Mouse (Mus musculus) frontal cortex, postnatal 25 days (tissue): ENCODE results near the gene Col6a2.

Experiments
- DNase-seq, 2 experiments: peaks; one replicate each; pipeline ENCODE4 v3.0.0; 2022; ENCODE audit warnings: low spot score in 2 of 2

Gene Col6a2

DNA sequence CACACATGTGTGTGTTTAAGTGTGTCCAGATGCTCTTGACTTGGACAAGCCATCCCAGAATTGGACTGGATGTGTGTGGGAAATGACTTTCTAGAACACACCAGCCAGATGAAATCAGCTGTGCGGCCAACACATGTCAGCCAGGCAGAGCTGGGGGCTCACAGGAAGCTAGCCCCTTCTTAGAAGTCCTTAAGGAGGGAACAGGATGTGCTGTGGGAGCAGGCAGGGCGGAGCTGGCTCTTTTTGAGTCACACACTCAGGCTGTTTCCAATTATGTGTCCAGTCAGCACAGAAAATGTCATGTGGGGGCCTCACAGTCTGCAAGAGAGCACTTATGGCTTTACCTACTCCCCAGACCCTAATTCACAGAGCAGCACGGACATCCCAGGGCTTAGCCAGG, 12.6 kb upstream of the Col6a2 start:
- DNase-seq, result no peak

DNA sequence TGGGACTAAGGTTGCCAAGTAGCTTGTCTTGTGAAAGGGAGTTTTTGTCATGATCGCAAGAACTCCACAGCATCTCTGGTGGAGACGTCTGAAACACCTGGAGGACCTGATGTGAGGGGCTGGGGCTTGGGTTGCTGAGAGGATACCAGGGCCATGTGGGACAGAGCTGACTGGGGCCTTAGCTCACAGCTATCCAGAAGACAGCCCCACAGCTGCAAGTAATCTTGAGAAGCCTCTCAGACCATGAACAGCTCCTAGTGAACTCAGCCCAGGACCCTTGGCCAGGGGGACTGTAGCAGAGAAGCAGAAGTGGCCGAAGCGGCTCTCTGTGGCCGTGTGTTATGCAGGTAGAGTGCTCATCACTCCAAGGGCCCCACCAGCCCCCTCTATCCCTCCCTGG, 11.2 kb upstream of the Col6a2 start:
- no peak for DNase-seq

DNA sequence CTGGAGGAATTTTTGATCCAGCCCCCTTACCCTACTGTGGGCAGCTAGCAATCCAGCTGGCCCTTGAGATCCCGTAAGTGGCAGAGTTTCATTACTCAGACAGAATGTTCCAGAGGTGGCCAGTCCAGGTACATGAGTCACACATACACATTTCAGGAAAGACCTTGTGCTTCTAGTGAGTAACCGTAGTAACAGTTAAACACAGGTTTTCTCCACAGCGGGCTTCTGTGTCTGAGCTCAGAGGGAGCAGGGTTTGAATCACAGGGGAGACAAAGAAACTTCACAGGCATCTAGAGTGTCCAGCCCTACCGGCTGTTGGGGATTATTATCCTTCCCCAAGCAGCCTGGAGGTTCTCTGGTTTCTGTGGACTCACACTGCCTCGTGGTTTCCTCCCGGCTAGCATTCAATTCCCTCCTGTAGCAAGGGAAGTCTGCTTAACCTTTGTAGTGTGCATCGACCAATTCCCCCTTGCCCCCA, 10.7 kb upstream of the Col6a2 start:
- DNase-seq, result no peak

DNA sequence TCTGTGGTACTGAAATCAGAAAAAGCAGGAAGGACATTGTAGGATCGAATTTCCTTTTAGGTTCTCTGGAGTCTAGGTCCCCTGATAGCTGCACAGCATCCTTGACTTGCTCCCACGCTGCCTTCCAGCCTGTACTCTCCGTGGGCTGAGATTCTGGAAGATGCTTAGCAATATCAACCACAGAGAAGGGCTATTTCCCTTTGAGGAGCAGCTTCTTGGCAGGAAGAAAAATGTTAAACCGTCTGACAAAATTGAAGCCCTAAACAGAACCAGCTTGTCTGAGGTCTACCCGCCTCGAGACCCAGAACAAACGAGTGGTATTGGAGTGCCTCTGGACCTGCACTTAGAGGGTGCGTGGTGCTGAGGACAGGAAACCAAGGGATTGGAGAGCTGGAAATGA, 9.2 kb upstream of the Col6a2 start:
- no peak for DNase-seq

DNA sequence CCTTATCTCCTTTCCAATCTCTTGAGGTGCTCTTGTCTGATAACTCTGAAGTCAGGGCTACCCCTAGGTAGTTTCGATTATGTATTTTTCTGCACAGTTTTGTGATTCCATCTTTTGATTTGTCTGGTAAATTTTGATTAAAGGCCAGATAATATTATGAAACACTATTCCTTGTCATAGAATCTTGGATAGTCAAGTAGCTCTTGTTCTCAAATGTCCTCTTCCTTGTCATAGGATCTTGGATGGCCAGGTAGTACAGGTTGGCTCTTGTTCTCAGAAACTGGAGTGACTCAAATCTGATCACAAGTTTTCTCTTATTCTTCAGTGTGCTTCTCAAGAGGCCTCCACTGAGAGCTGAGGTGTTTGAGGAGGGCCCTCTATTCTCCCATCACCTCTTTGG, 7.2 kb upstream of the Col6a2 start:
- no peak for DNase-seq

DNA sequence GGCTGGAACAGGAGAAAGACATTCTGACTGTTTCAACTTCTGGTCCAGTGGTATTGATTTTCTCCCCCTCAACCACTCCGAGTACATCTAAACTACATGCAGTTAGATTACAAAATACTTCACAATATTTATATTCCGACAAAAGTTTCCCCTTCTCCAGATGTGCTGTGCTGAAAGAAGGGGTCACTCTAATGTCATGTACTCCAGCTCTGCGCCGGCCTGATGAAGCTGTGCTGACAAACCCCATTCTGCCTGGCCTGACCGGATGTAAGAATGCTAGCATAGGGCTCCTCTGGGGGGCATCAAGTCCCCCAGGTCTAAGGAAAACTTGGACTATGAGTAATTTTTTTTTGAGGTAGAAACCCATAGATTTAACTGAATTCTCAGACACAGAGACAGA, 4.3 kb upstream of the Col6a2 start:
- no peak for DNase-seq

DNA sequence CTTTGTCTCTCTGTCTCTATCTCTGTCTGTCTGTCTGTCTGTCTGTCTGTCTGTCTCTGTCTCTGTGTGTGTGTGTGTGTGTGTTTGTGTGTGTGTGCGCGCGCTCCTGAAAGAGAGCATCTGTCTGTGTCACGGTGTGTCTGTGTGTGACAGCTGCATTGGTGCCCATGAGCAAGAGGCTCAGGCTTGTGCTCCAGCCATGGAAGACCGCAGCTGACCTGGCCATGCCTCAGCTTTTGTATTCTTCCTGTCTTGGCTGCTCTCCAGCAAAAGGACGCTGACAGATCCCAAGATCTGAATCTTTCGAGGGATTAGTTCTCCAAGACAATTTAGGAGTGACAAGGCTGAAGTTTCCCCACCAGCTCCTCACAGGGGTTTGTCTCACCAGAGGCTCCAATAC, 1.5 kb upstream of the Col6a2 start:
- DNase-seq, result no peak

DNA sequence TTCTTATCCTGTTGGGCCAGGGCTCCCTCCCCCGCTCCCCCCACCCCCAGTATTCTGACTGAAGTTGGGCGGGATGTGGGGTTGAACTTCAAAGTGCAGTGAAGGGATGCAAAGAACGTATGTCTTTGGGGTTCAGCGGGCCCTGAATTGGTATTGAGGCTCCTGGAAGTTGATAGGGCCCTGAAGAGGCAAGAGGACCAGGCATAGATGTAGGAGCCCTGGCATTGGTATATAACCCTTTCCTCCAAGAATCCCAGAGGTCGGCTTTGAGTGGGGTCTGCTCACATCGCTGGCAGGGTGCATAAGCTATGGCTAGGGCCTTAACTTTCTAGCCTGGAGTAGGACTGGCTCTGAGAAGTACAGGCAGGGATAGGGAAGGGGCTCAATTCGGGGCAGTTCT, 304 bp upstream of the Col6a2 start:
- DNase-seq, result no peak

DNA sequence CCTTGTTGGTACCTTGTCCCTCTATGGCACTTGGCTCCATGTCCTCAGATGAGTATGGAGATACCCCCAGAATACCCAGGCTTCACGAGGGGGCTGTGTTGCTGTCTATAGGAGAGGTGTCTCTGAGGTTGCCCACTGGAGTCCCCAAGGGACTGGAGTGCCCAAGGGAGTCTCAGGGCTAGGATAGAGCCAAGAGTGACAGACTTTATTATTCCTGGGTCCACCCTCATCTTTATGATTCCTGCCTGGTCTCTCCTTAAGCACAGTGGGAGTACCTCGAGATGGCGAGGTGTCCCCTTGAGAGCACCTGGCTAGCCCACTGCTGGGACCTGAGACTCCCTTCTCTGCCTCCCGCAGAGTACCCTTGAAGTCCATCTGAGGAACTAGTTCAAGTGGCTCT, 1.0 kb downstream of the Col6a2 start:
- DNase-seq, result no peak

DNA sequence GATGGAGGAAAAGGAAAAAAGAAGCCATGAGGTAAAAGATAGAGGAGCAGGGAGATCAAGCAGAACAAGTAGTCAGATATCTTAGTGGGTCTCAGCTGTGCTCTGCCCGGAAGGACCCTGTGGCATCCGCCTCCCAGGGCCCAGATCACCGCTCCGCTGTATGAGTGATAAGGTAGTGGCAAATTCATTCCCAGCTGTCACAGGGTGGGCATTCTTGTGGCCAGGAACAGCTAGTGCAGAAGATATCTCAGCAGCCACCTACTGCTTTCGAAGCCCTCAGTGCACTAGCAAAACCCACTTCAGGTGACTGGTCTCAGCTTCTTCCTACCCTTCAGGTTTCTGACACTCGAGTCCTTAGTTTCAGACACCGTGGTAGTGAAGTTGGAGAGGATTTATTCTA, 11.0 kb downstream of the Col6a2 start:
- DNase-seq, result no peak

DNA sequence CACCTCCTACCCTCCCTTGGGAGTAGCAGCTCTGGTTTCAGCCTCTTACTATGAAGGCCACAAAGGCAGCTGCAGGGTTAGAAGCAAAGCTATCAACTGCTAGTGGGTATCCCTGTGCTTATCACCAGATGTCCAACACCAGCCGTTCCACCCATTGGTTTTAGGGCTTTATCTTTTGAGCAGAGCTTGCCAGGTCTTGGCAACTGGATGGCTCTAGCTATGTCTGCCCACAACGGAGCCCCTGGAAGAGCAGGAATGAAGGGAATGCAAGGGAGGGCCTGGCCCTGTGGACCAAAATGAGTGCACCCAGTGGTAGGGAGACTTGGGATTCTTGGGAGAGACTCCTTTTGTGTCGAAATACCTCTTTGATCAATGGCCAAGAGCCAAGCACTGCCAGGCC, 20.7 kb downstream of the Col6a2 start:
- DNase-seq, result no peak

DNA sequence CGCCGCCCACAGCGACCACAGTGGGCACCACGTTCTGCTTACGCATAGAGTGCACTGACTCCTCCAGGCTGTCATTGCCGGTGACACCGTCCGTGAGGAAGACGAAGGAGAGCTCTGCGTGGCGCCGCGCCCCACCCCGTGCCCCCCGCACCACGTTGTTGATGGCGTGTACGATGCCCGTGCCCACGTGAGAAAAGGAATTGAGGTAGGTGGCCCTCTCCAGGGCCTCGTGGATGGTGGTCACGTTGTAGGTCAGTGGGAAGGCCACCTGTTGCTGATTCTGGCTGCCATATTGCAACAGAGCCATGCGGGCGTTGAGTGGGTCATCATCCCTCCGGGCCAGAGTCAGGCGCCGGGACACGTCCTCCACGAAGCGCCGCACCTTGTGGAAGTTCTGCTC, 27.1 kb downstream of the Col6a2 start:
- DNase-seq, result no peak

DNA sequence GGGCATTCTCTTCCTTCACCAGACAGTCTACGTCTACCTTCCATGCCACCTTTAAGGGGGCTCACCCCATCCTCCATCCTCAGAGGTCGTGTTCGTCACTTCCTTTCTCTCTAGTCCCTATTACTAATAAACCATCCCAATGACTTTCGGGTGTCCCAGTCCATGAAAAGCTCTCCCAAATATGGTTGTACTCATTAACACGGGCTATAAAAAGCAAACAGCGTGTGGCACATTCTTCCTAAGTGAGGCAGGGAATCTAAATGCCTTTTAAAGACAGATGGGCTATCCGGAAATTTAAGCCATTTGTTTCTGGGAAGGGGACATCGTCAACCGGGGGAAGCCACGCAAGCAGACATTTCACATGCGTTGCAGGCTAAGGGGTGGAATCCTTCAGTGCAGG, 33.2 kb downstream of the Col6a2 start:
- DNase-seq, result no peak

DNA sequence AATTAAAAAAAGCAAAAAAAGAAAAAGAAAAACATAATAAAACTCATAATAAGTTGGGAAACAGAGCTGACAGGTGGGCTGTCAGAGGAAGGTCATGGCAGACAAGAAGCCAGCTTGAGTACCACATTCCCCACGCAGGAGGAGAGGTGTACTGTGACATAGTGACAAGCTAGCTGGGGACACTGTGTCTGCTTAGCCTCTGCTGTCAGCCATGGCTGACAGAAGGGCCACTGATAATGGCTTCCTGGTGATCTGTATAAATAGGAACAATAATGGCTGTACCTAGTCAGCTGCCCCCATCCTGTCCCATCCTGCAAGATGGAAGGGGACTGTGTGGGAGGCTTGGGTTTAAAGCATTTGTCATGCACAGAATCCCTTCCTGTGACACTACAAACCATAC, 37.2 kb downstream of the Col6a2 start:
- no peak for DNase-seq

DNA sequence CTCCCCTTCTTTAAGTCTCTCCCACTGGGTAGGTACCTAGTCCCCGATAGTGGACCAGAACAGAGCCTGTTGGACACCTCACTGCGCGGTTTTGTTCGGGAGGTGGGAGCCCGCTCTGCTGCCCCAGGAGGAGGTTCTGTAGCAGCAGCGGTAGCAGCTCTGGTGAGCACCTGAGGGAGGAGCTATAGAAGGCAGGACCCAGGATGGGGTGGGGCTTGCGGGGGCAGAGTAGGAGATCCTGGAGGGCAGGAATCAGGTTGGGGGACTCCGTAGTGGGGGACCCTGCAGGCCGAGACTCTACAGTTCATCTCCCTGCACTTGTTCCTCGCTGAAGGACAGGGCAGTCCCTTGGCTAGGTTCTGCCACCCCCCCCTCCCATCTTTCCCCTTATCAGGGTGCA, 39.3 kb downstream of the Col6a2 start:
- no peak for DNase-seq

DNA sequence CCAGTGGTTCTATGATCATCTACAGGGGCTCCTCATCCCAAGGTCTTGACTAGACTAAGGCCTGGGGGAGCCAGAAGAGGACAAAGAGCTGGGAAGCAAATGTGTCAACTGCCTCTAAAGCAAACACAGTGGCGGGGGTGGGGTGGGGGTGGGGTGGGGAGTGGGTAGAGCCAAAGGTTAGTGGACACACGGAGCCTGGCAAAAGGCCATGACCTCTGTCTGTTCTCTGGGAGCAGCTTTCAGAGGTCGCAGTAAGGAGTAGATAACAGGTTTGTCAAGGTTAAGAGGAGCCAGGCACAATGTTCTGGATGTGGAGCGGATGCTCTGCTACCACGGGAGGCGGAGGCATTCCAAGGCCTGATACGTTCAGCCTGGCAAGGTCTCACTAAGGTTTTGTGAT, 46.5 kb downstream of the Col6a2 start:
- DNase-seq, result no peak

DNA sequence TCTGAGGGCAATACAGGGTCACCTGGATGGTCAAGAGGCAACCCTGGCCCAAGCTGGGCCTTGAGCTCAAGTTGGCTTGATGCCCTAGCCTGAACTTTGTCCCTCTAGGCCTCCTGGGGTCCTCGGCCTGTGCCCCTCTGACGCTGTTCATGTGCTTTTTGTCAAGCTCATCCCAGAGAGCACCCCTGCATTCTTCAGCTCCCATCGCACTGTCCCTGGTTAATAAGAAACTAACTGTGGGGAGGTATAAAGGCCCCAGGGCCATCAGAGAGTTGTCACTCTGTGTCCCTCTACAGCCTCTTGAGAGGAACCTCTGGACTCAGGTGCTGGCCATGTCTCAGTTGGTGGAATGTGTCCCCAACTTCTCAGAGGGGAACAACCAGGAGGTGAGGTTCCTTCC, 48.1 kb downstream of the Col6a2 start, which contains the start of gene Ftcd:
Gene Ftcd (plus strand): TSS at position 275 of the 400 bp plus-strand sequence.
- no peak for DNase-seq

DNA sequence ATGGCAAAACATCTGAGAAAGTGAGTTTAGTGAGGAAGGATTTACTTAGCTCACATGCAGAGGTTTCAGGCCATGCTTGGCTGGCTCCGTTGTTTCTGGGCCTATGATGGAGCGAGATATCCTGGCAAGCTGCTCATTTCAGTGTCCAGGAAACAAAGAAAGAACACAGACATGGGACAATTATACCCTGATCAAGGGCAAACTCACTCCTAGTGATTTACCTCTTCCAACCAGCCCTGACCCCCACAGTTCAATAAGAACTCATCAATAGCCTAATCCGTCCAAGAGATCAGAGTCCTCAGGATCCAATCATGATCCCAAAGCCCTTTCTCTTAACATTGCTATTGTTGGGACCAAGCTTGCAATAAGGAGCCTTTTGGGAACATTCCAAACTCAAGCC, 51.3 kb downstream of the Col6a2 start:
- DNase-seq, result no peak

DNA sequence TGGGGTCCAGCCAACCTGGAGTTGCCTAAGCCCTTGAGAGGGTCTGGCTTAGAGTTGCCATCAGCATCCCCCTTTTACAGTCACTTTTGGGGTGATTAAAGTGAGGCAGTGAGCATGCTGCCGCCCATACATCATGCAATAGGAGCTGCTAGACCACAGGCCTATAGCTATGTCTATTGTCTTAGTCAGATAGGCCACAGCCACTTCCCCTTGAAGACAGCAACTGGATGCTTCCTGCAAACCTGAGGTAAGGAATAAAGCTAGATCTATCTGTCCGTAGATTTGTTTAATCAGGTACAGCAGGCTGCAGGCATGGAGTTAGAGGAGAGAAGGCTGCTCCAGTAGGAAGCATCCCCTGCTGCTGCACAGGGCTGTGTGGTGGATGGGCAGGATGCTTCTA, 52.4 kb downstream of the Col6a2 start:
- DNase-seq, result no peak

DNA sequence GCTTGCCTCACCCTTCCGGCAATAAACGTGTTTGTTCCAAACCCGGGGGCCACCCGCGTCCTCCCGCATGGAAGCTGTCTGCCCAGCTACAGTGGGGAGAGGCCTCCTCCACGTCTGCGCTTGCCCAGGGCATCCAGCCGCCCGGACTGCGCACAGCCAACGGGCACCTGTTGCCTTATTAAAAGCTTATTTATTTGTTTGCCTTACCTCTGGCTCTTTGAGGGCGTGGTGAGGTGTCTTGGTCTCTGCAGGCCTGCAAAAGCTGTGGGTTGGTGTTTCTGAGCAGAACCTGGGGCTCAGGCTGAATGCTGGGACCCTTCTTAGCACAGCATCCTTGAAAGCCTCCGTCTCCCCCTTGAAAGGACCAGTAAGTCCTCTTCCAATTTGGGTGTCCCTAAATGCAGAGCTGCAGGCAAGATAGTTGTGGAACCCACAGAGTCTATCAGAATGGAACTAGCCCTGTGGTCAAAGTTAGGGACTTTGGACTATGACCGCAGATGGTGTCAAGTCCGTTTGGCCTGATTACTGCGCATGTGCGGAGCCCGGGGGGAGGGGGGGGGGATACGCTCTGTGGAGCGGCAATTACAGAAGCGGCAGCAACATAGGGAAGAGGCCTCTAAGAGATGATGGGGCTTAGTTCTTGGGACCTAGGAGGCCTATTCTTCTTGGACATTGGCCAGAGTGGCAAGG, 53.3 kb downstream of the Col6a2 start:
- DNase-seq, result no peak

DNA sequence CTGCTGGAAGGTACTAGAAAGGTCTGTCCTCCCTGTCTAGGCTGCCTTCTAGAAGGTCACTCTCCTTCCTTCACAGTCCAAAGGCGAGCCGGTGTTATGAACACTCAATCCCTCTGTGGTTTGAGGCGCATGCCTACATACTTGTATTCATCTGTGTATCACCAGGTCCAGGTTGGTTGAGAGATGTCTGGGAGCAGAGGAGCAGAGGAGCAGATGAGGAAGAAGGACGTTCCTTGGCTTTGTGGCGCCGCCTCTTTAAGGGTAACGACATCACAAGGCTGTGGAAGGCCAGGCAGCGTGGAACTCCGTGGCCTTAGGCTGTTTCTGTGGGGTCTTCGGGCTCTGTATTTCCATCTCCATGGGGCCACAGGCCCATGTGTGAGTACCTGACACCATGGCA, 61.5 kb downstream of the Col6a2 start, which contains the start of gene Spatc1l:
Gene Spatc1l (plus strand): TSS at position 301 of the 400 bp plus-strand sequence.
- DNase-seq, result no peak

DNA sequence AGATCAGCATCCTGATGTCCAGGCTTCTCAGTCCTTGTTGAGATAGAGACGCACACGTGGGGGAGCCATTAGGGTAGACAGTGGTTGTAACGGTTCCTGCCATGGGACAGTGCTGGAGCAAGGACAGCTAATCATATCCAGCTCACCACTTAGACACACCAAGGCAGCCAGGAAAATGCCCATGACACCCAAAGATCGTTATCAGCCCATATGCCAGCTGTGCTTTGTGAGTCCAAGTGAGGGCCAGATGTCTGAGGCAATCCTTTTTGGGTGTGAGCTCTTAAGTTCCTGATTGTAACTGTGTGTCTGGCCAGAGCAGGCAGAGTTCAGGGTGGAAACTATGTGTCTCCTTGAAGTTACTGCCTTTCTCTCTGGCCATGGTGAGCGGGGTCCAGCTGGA, 69.4 kb downstream of the Col6a2 start:
- DNase-seq, result no peak

DNA sequence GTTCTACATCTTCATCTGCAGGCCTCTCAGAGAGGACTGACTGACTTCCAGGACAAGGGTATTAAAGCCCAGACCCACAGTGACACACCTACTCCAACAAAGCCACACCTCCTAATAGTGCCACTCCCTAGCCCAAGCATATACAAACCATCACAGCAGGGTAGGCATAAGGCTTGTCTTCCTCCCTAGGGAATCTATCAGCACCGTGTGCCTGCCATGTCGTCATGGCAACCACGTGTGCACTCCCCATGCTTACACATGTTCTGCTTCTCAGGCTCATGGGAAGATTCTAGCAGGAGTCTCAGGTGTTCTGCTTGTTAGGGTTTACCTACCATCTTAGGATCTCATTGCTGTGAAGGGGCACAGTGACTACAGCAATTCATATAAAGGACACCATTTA, 71.9 kb downstream of the Col6a2 start:
- no peak for DNase-seq

DNA sequence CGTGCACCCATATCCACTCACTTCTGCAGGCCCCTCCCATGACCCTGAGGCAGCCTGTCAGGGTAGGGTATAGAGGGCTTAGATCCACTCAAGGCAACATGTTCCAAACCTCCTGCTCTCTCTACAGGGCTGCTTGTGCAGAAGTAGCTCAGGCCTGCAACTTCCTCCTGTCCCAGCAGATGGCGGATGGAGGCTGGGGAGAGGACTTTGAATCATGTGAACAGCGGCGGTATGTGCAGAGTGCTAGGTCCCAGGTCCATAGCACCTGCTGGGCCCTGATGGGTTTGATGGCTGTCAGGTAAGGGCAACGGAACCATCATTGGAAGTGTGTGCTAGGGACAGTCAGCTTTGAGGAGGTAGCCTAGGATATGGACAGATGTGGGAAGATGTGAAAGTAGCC, 73.0 kb downstream of the Col6a2 start:
- no peak for DNase-seq
